Mouse (Mus musculus) embryo, embryonic 9.5 days (tissue): ENCODE data around the gene Isyna1.
A peak's percentile ranks its signal among the peaks of the same experiment; 100 is the strongest.

Experiments used
- DNase-seq: peaks from one replicate; pipeline ENCODE4 v3.0.0-alpha.2; 2017; ENCODE audit errors: extremely low spot score

Isyna1 gene

GRCm38 (mm10) chr8:70593961-70594609 is at the start of gene Isyna1:
Gene Isyna1, plus strand, starts transcription at chr8:70594373.
- DNase-seq: peak; percentile 95

- no peak for DNase-seq
Measured at GRCm38 (mm10) chr8:70546412-70546811, 47.8 kb upstream of the Isyna1 start.

- DNase-seq: no peak
Measured at GRCm38 (mm10) chr8:70547762-70548161, 46.4 kb upstream of the Isyna1 start.

- no peak for DNase-seq
Measured at GRCm38 (mm10) chr8:70549412-70550184, 44.6 kb upstream of the Isyna1 start.

- no peak for DNase-seq
Measured at GRCm38 (mm10) chr8:70551558-70552161, 42.5 kb upstream of the Isyna1 start.

- DNase-seq: no peak
Measured at GRCm38 (mm10) chr8:70552836-70553235, 41.3 kb upstream of the Isyna1 start.

GRCm38 (mm10) chr8:70553740-70554139 is 40.4 kb upstream of the Isyna1 start:
- no peak for DNase-seq

GRCm38 (mm10) chr8:70555079-70555747 is 39.0 kb upstream of the Isyna1 start:
- no peak for DNase-seq

- DNase-seq: no peak
Measured at GRCm38 (mm10) chr8:70558334-70558733, 35.8 kb upstream of the Isyna1 start.

GRCm38 (mm10) chr8:70558983-70559382 is 35.2 kb upstream of the Isyna1 start:
- DNase-seq: no peak

GRCm38 (mm10) chr8:70560096-70560495 is 34.1 kb upstream of the Isyna1 start:
- DNase-seq: no peak

GRCm38 (mm10) chr8:70560564-70560963 is 33.6 kb upstream of the Isyna1 start:
- DNase-seq: no peak

- DNase-seq: no peak
Measured at GRCm38 (mm10) chr8:70561357-70561756, 32.8 kb upstream of the Isyna1 start.

- no peak for DNase-seq
Measured at GRCm38 (mm10) chr8:70561809-70562535, 32.2 kb upstream of the Isyna1 start.

- DNase-seq: no peak
Measured at GRCm38 (mm10) chr8:70562802-70563201, 31.4 kb upstream of the Isyna1 start.

- DNase-seq: no peak
Measured at GRCm38 (mm10) chr8:70563763-70564387, 30.3 kb upstream of the Isyna1 start.

GRCm38 (mm10) chr8:70564696-70565235 is 29.4 kb upstream of the Isyna1 start:
- DNase-seq: no peak

GRCm38 (mm10) chr8:70565561-70565960 is 28.6 kb upstream of the Isyna1 start:
- DNase-seq: no peak

GRCm38 (mm10) chr8:70570360-70570759 is 23.8 kb upstream of the Isyna1 start:
- DNase-seq: no peak

- no peak for DNase-seq
Measured at GRCm38 (mm10) chr8:70570990-70571389, 23.2 kb upstream of the Isyna1 start.

- DNase-seq: no peak
Measured at GRCm38 (mm10) chr8:70574302-70574701, 19.9 kb upstream of the Isyna1 start.
